Mouse (Mus musculus) megakaryocyte-erythroid progenitor cell, adult 5-6 weeks (primary cell): ENCODE measurements around the gene Gm128. TPM values are rescaled to one million over a fixed set of nuclear protein-coding genes. Genes with fewer than 3 reads are reported as not detected.

Source experiments
- ATAC-seq: replicated peaks from 2 replicates; pipeline ENCODE4 v1.8.0; 2016; ENCODE audit warnings: mild to moderate bottlenecking, inconsistent platforms; ENCODE audit not compliant: severe bottlenecking, poor library complexity, low FRiP score, low TSS enrichment
- total RNA-seq, 2 experiments: library from RNA; stranded (forward) in 1 of 2; stranded (reverse) in 1 of 2; fragments of 200-1000, 215-1000 nt in 1 of 2; fragments of >200 nt in 1 of 2; fragmentation: Nextera tagmentation in 1 of 2; gene quantifications; 2 replicates each; pipeline ENCODE4 v1.2.3; 2014 to 2017

Gm128 gene
- total RNA-seq, 2 experiments from 2014 or later: 2.5 TPM; not detected in 1

DNA sequence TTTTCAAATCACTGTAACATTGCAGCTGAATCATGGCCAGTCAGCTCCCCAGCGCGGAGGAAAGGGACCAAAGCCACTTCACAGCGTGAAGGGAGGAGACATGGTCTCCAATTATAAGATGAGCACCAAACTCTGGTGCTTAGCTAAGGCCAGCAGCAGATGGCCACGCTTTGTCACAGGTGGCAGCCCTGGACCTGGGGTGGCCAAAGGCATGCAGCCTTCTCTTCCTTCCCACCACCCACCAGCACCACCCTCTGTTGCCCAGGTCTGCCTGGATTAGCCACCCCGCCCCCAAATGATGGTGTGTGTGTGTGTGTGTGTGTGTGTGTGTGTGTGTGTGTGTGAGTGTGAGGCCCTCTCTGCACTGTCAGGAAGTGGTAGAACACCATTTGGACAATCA is 32.1 kb upstream of the Gm128 start:
- no peak for ATAC-seq

DNA sequence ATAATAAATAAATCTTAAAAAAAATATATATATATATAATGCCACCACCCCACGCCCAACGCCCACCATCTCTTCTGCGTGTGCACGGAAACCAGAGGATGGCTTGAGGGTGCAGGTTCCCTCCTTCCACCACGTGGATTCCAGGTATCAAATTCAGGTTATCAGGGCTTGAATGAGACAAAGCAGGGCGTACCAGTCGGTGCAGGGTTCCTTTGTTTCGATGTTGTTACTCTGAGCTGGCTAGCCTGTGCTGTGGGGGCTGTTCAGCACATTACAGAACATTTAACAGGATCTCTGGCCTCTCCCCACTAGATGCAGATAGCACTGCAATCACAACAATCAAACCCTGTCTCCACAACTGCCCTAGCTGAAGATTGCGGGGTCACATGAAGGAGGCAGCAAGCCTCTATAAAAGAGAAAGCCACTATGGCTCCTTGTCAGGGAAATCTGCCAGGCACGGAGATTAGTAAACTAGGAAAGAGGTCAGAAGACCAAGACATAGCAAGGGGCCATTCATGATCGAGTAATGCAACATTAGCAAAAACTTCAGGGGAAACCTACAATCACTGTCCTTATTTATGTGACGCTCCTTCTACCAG is 29.5 kb upstream of the Gm128 start:
- no peak for ATAC-seq

- no peak for ATAC-seq
Measured at GRCm38 (mm10) chr3:95269789-95270188, 28.4 kb upstream of the Gm128 start.

DNA sequence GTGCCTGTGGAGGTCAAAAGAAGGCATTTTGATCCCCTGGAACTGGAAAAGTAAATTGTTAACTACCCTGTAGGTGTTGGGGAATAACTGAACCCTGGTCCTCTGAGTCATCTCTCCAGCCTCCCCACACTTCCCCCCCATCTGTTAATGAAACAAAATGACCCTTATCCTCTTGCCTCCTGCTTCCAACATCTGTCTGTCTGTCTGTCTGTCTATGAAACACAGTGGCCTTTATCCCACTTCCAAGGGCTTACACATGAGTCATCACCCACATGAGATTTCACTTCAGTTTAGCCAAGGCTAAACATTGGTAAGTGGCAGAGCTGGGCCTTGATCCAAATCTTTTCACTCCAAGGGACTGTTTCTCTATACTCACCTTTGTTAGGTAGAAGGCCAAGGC is 26.5 kb upstream of the Gm128 start:
- ATAC-seq: no peak

DNA sequence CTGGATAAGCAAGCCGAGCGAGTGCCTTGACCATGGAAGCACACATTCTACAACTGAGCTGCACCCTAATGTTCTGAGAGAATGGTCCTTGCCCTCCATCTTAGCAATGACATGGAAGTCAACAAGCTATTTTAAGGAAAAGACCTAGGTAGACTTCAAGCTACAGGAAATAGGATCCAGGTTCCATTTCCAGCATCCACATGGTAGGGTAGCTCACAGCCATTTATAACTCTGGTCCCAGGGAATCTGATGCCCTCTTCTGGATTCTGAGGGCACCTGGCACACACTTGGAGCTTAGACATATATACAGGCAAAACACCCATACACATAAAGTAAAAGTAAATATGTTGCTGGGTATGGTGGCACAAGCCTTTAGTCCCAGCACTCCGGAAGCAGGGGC is 24.7 kb upstream of the Gm128 start:
- ATAC-seq: no peak

GRCm38 (mm10) chr3:95264724-95265123 is 23.3 kb upstream of the Gm128 start:
- no peak for ATAC-seq

- ATAC-seq: peak; percentile 86
Measured at GRCm38 (mm10) chr3:95263089-95263739, 21.8 kb upstream of the Gm128 start.

- ATAC-seq: no peak
Measured at GRCm38 (mm10) chr3:95261975-95262374, 20.6 kb upstream of the Gm128 start.

GRCm38 (mm10) chr3:95256931-95257330 is 15.5 kb upstream of the Gm128 start:
- ATAC-seq: no peak

DNA sequence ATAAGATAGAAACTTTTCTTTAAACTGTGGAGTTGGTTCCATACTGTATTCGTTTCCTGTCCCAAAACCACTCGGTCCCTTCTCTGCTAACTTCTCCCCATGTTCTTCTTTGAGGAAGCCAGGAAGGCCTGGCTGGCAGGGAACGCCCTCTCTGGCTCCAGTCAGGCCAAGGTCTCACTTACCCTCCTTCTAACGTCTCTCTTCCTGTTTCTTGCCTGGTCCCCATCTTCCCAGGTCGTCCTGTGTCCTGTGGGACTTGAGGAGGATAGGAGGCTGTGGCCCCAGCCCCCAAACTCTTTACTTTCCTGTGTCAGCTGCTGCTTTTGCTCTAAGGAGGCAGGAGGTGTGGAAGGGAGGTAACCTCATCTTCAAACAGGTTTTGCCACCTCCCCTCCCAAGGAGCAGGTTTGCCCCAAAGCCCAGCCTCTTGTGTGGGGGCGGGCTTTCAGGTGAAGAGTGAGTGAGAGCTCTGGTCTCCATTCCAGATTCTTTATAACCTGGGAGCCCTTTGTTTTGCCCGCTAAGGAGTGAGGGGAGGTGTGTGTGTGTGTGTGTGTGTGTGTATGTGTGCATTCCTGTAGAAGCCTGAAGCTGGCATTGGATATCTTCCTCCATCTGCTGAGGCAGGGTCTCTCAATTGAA is 9.5 kb upstream of the Gm128 start, which contains the start of gene Bnipl:
TSS of gene Bnipl (minus strand) at position 411 of the 642 bp plus-strand sequence.
- no peak for ATAC-seq

DNA sequence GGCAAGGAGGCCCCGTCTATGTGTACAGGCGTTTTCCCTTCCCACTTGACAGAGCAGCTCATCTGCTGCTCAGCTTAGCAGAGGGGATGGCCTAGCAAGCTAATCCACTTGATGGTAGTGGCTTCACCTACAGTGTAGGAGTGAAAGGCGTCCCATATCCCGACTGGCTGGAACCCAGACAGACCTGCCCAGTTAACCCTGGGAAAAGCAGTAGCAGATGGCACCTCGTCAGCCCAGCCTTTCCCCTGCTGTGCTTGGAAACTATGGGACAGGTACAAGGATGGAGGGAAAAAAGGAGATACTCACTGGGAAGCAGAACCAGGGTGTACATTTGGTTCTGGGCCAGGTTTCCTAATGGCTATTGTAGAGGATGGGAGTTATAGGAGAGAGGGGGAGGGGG is 9.0 kb upstream of the Gm128 start:
- ATAC-seq: no peak

DNA sequence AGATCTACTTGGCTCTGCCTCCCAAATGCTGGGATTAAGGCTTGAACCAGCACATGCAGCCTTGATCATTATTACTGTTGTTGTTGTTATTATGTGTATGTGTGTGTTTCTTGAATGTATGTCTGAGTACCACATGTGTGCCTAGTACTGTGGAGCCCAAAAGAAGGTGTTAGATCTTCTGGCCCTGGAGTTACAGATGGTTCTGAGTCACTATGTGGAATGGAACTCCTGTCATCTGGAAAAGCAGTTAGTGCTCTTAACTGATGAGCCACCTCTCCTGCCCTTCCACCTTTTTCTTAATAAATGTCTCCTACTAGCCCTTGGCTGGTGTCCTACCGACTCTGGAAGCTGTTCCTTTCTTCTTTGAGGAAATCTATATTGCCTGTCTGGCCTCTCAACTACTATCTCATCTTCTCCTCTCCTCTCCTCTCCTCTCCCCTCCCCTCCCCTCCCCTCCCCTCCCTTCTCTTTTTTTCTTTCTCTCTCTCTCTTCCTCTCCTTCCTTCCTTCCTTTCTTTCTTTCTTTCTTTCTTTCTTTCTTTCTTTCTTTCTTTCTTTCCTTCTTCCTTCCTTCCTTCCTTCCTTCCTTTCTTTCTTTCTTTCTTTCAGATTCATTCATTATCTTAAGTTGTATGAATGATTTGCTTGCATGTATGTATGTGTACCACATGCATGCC is 6.4 kb upstream of the Gm128 start:
- ATAC-seq: no peak

DNA sequence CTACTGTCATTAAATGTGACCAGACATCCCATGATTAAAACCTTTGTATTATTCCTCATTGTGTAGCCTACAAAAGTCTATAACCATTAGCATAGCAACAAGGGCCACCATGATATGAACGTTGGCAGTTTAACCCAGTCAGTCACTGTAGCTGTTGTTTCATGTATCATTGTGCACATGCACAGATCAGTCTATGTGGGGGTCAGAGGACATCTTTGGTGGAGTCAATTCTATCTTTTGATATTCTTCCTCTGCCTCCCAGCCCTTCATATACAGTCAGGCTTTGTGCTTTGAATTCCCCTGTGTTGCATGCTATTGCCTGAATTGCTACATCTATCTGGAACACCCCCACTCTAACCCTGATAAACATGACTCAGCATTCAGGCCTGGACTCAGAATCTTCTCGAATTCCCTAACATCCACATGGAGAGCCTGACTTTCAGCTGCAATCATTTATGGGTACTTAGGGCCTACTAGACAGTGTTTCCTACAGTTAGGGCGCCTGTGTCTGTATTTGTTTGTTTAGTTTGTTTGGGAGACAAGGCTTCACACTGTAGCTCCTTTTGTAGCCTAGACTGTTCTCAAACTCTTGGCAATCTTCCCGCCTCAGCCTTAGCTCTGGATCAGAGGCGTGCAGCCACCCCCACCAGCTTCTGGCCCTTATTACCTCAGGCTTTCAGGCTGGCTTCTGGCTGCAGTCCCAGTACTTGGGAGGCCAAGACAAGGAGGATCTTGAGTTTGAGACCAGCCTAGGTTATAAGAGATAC is 5.2 kb upstream of the Gm128 start:
- peak; percentile 84 for ATAC-seq

DNA sequence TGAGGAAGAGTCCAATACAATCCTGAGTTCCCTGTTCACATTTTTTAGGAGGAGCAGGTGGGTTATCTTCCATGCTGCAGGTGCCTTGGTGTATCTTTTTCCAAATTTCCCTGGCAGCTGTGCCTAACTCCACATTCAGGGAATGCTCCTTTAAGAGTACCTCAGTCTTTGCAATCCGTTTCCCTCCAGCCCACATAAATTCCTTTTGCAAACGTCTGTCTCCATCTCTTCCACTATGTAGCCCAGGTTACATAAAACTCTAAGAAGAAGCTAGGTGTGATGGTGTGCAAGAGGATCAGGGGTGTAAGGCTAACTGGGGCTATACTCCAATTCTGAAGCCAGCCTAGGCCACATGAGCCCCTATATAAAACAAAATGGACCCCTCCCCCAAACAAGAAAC is 1.7 kb upstream of the Gm128 start:
- no peak for ATAC-seq

GRCm38 (mm10) chr3:95240900-95241299 is 498 bp downstream of the Gm128 start:
- no peak for ATAC-seq

GRCm38 (mm10) chr3:95239971-95240370 is 1.4 kb downstream of the Gm128 start:
- no peak for ATAC-seq

DNA sequence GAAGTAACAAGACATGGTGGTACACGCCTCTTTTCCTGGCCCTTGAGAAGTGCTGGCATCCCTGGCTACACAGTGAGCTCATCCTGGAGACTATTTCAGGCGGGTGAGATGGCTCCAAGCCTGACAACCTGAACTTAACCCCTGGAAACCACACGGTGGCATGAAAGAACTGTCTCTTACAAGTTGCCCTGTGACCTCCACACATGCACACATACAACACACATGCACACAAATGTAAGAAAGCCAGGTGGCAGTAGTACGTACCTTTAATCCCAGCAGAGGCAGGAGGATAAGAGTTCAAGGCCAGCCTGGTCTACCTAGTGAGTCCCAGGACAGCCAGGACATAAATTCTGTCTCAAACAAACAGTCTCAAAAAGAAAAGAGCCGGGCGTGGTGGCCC is 2.4 kb downstream of the Gm128 start:
- ATAC-seq: no peak

DNA sequence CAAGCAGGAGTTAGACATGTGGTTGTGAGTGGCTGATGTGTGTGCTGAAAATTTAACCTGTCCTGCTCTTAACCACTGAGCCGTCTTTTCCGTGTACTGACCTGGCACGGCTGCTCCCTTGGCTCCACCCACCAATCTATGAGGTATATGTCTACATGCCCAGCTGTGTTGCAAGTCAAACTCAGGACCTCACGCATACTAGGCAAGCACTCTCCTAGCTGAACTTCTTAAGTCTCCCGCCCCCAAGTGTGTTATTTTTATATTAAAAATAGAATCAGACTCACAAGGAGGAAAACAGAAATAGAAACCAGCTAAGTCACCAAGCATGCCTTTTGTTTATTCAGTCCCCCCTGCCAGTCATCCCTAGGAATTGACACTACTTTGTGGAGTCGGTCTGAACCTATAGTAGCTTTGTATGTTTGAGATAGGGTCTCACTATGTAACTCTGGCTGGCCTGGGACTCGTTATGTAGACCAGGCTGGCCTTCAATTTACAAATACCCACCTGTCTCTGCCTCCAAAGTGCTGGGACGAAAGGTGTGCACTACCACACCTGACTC is 3.8 kb downstream of the Gm128 start:
- no peak for ATAC-seq
